Mouse (Mus musculus) myocyte (in vitro differentiated cells): ENCODE data around the gene Gas7.

ENCODE experiments used
- CEBPB ChIP-seq: IDR thresholded peaks from 2 replicates; pipeline ENCODE4 v1.6.1; 2011; ENCODE audit warnings: mild to moderate bottlenecking, moderate library complexity; ENCODE audit not compliant: poor library complexity, insufficient read depth, severe bottlenecking
- POLR2A ChIP-seq: IDR thresholded peaks from one replicate; pipeline ENCODE4 v1.6.1; 2011; ENCODE audit warnings: low read depth, mild to moderate bottlenecking, control low read depth, moderate library complexity; ENCODE audit not compliant: insufficient read length
- POLR2AphosphoS2 ChIP-seq: IDR thresholded peaks from one replicate; pipeline ENCODE4 v1.6.1; 2011; ENCODE audit warnings: low read depth, control low read depth; ENCODE audit not compliant: insufficient read length
- TCF12 ChIP-seq: IDR thresholded peaks from one replicate; pipeline ENCODE4 v1.6.1; 2011; ENCODE audit warnings: mild to moderate bottlenecking, control low read depth; ENCODE audit not compliant: poor library complexity, insufficient read depth, severe bottlenecking
- USF1 ChIP-seq: IDR thresholded peaks from one replicate; pipeline ENCODE4 v1.6.1; 2011; ENCODE audit warnings: low read depth, mild to moderate bottlenecking, control low read depth, moderate library complexity

DNA sequence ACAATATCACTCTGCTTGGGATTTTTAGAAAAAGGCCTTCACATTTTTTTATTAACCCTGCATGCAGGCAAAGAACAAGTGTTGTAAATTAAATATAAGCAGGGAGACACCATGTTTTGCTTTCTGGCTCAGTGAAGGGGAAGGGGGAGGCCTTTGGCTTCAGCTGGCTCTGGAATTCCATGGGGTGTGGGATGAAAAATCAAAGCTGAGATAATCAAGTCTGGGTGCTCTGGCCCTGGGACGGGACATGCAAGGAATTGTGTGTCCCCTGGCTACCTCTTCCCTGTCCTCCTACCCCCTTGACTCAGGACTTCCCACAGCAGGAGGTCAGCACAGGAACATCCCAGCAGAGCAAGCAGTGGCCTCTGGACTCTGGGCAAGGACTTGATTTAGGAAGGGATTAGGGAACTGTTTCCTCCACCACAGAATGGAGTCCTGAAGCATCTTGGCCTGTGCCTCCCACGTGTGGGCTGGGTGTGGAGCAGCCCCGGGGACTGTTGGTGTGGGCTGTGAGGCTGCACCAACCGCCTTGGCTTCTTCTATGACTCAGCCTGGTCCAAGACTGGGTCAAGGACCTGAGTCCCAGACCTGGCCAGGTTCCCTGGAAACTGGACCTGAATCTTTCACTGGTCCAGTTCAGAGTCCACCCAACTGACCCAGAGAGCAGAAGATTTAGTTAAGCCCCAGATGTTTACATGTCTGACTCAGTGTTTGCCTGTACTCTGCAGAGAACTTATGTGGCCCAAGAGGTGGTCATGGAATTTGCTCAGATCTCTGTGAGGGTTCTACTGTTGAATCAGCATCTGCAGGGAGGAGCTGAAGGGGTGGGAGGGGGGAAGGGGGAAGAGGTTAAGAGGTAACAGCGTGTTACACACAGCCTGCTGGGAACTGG lies 60.0 kb downstream of the Gas7 start:
- TF ChIP-seq USF1 (no peak), CEBPB (no peak), POLR2AphosphoS2 (no peak), TCF12 (no peak), POLR2A (no peak)
